Mouse (Mus musculus): ENCODE results near the gene Setd7. TPM values are rescaled to one million over a fixed set of nuclear protein-coding genes. Genes with fewer than 3 reads are reported as not detected.

Setd7 gene
- total RNA-seq (2012; rRNA removed) = 8.4 and 11.3 TPM in 2 replicates
- polyA plus RNA-seq (2012; ENCODE audit: insufficient read depth in 1 of 2, insufficient read length in 2 of 2, low read depth in 1 of 2, low replicate concordance in 2 of 2, missing spikeins in 1 of 2) = 10 to 100 TPM; 15.3 to 37.9 TPM

GRCm38 (mm10) chr3:51560511-51561108, at the start of gene Setd7:
Gene Setd7, minus strand, starts transcription at chr3:51560879.
- H3K36me3 ChIP-seq (ENCODE audit: control insufficient read depth in 1 of 2, insufficient read depth in 2 of 2, low read length in 2 of 2) = peaks cover 0 to 11% of the 10 kb centered on the region in 2 experiments; a peak in 2 of 4 replicates
- no peaks in the 10 kb centered on the region for H3K27me3 ChIP-seq (ENCODE audit: control insufficient read depth in 1 of 2, insufficient read depth in 2 of 2, low read length in 2 of 2)
- peak within 1 kb of the TSS; percentile 82 for H3K27ac ChIP-seq (ENCODE audit: control insufficient read depth, low read depth, low read length)
- TF ChIP-seq NELFE (IDR thresholded peaks at IDR 0.05; ENCODE audit: low read depth, low read length) = peak; percentile 54
- TF ChIP-seq POLR2A (IDR thresholded peaks at IDR 0.05; ENCODE audit: control insufficient read depth in 1 of 2, insufficient read depth in 1 of 2, low read depth in 1 of 2, low read length in 2 of 2, poor library complexity in 1 of 2) = peak in 1 of 2 experiments; percentile 68; a peak in 2 of 4 replicates
- TF ChIP-seq CTCF (IDR thresholded peaks at IDR 0.05 in 2 of 3, conservative IDR thresholded peaks at IDR 0.05 in 1 of 3; ENCODE audit: control insufficient read depth in 1 of 3, insufficient read depth in 1 of 3, low read depth in 2 of 3, low read length in 3 of 3, poor library complexity in 1 of 3, severe bottlenecking in 1 of 3) = no peak
- TF ChIP-seq E2F4 (IDR thresholded peaks at IDR 0.05; ENCODE audit: borderline replicate concordance, low read depth, low read length) = no peak
- 0 out of 2 replicates have a peak, but pooled peaks have one; percentile 15 for TF ChIP-seq TBP (IDR thresholded peaks at IDR 0.05; ENCODE audit: low read depth, low read length)
- TF ChIP-seq SIN3A (IDR thresholded peaks at IDR 0.05; ENCODE audit: low read length) = peak; percentile 31; the same call in 1 of the 2 replicates
- peak; percentile 58 for TF ChIP-seq ETS1 (IDR thresholded peaks at IDR 0.05; ENCODE audit: low read depth, low read length)
- TF ChIP-seq EP300 (IDR thresholded peaks at IDR 0.05; ENCODE audit: low read depth in 1 of 2, low read length in 2 of 2) = no peak
- TF ChIP-seq MYB (IDR thresholded peaks at IDR 0.05; ENCODE audit: low read depth, low read length) = no peak
- TF ChIP-seq POLR2AphosphoS5 (IDR thresholded peaks at IDR 0.05; ENCODE audit: borderline replicate concordance, low read depth, low read length) = no peak
- peak; percentile 22; the same call in 1 of the 2 replicates for TF ChIP-seq MXI1 (IDR thresholded peaks at IDR 0.05; ENCODE audit: low read depth, low read length)
- 0 out of 2 replicates have a peak, but pooled peaks have one; percentile 14 for TF ChIP-seq HCFC1 (IDR thresholded peaks at IDR 0.05; ENCODE audit: low read depth, low read length)
- 0 out of 2 replicates have a peak, but pooled peaks have one; percentile 20 for TF ChIP-seq MAZ (IDR thresholded peaks at IDR 0.05; ENCODE audit: low read depth, low read length)
- no peaks in the 10 kb centered on the region for H3K9me3 ChIP-seq (replicated peaks; ENCODE audit: insufficient read depth, low read length)
- H3K4me3 ChIP-seq (ENCODE audit: control insufficient read depth in 1 of 2, insufficient read depth in 1 of 2, low read depth in 2 of 2, low read length in 2 of 2) = peak within 1 kb of the TSS; percentile 69 to 88
- peak; percentile 89 for DNase-seq (ENCODE audit: low read depth, low spot score)
- H3K4me1 ChIP-seq (ENCODE audit: control insufficient read depth in 1 of 2, insufficient read depth in 2 of 2, low read length in 2 of 2) = peaks cover 3% of the 10 kb centered on the region in 2 experiments; a peak in 2 of 4 replicates
- H3K9ac ChIP-seq (ENCODE audit: control insufficient read depth, low read depth, low read length, poor library complexity, severe bottlenecking) = peak within 1 kb of the TSS; percentile 92
- peaks cover 41% of the 10 kb centered on the region for H3K79me2 ChIP-seq (ENCODE audit: control insufficient read depth, insufficient read depth, low read length, poor library complexity)

- H3K27me3 ChIP-seq (ENCODE audit: control insufficient read depth in 1 of 2, insufficient read depth in 2 of 2, low read length in 2 of 2) = no peaks in the 10 kb centered on the region; a peak in 1 of 4 replicates
- no peak for TF ChIP-seq POLR2A (IDR thresholded peaks at IDR 0.05; ENCODE audit: control insufficient read depth in 1 of 2, insufficient read depth in 1 of 2, low read depth in 1 of 2, low read length in 2 of 2, poor library complexity in 1 of 2)
- TF ChIP-seq POLR2AphosphoS2 (IDR thresholded peaks at IDR 0.05; ENCODE audit: low read length) = no peak
- TF ChIP-seq ETS1 (IDR thresholded peaks at IDR 0.05; ENCODE audit: low read depth, low read length) = no peak
- TF ChIP-seq EP300 (IDR thresholded peaks at IDR 0.05; ENCODE audit: low read depth in 1 of 2, low read length in 2 of 2) = no peak
- TF ChIP-seq POLR2AphosphoS5 (IDR thresholded peaks at IDR 0.05; ENCODE audit: borderline replicate concordance, low read depth, low read length) = no peak
- TF ChIP-seq GATA1 (IDR thresholded peaks at IDR 0.05; ENCODE audit: low read depth, low read length) = no peak
- TF ChIP-seq TCF12 (IDR thresholded peaks at IDR 0.05; ENCODE audit: low read depth, low read length) = no peak
- TF ChIP-seq ELF1 (IDR thresholded peaks at IDR 0.05; ENCODE audit: low read depth, low read length) = no peak
Measured at GRCm38 (mm10) chr3:51604489-51604888, 43.8 kb upstream of the Setd7 start.

More at GRCm38 (mm10) chr3:51604489-51604888, 43.8 kb upstream of the Setd7 start:
- H3K4me1 ChIP-seq (ENCODE audit: control insufficient read depth in 1 of 2, insufficient read depth in 2 of 2, low read length in 2 of 2) = peaks cover 2 to 9% of the 10 kb centered on the region in 2 experiments; a peak in 3 of 4 replicates
- H3K9me3 ChIP-seq (replicated peaks; ENCODE audit: insufficient read depth, low read length) = no peaks in the 10 kb centered on the region
- H3K79me2 ChIP-seq (ENCODE audit: control insufficient read depth, insufficient read depth, low read length, poor library complexity) = no peaks in the 10 kb centered on the region
- H3K27ac ChIP-seq (ENCODE audit: control insufficient read depth, low read depth, low read length) = no peak overlapping the region
- H3K9ac ChIP-seq (ENCODE audit: control insufficient read depth, low read depth, low read length, poor library complexity, severe bottlenecking) = peak overlapping the region; percentile 19; the same call in 1 of the 2 replicates
- peaks cover 0 to 4% of the 10 kb centered on the region in 2 experiments; a peak in 2 of 4 replicates for H3K36me3 ChIP-seq (ENCODE audit: control insufficient read depth in 1 of 2, insufficient read depth in 2 of 2, low read length in 2 of 2)
- peak; percentile 32 for DNase-seq (ENCODE audit: low read depth, low spot score)
- no peak overlapping the region for H3K4me3 ChIP-seq (ENCODE audit: control insufficient read depth in 1 of 2, insufficient read depth in 1 of 2, low read depth in 2 of 2, low read length in 2 of 2)
